Mouse (Mus musculus): ENCODE results near the gene Crhbp.

- no peak for TF ChIP-seq GATA1 (IDR thresholded peaks at IDR 0.05; ENCODE audit: borderline replicate concordance, low read length)
- no peak for TF ChIP-seq CTCF (IDR thresholded peaks at IDR 0.05; ENCODE audit: low read depth, low read length)
- TF ChIP-seq POLR2AphosphoS5 (IDR thresholded peaks at IDR 0.05; ENCODE audit: insufficient replicate concordance, low read depth, low read length), result no peak
- no peak for TF ChIP-seq GATA2 (IDR thresholded peaks at IDR 0.05; ENCODE audit: borderline replicate concordance, low read depth, low read length)
Measured at GRCm38 (mm10) chr13:95419204-95419749, 25.4 kb downstream of the Crhbp start.

Data from G1E (cell line).